Mouse (Mus musculus) hindbrain, postnatal 0 days (tissue): ENCODE results near the gene Zfp710. TPM values are rescaled to one million over a fixed set of nuclear protein-coding genes. Genes with fewer than 3 reads are reported as not detected.
A peak's percentile ranks its signal among the peaks of the same experiment; 100 is the strongest.

ENCODE experiments used
- ATAC-seq: fragments of 200-750 bp; cut with Nextera tagmentation; 2 replicates; pipeline ENCODE4 v1.8.0; 2017; ENCODE audit warnings: mild to moderate bottlenecking, moderate TSS enrichment, moderate library complexity
- DNase-seq: peaks from one replicate; pipeline ENCODE4 v3.0.0-alpha.2; 2015; ENCODE audit warnings: low spot score
- H3K27ac ChIP-seq: fragments of 300-500 bp; sonication (generic); 2 replicates; pipeline ENCODE4 v1.5.1; 2014; ENCODE audit warnings: mild to moderate bottlenecking
- H3K27me3 ChIP-seq: fragments of 300-500 bp; sonication (generic); 2 replicates; pipeline ENCODE4 v1.6.1; 2014; ENCODE audit warnings: low read length, mixed read lengths; ENCODE audit not compliant: insufficient read depth
- H3K36me3 ChIP-seq: fragments of 300-500 bp; sonication (generic); 2 replicates; pipeline ENCODE4 v1.6.1; 2014; ENCODE audit warnings: low read length, mixed read lengths; ENCODE audit not compliant: insufficient read depth
- H3K4me1 ChIP-seq: fragments of 300-500 bp; sonication (generic); 2 replicates; pipeline ENCODE4 v1.6.1; 2014; ENCODE audit warnings: antibody characterized with exemption, low read length, mixed read lengths; ENCODE audit not compliant: insufficient read depth
- H3K4me2 ChIP-seq: fragments of 300-500 bp; sonication (generic); 2 replicates; pipeline ENCODE4 v1.6.1; 2014; ENCODE audit warnings: low read depth, mild to moderate bottlenecking, low read length, moderate library complexity, mixed read lengths
- H3K4me3 ChIP-seq: fragments of 300-500 bp; sonication (generic); 2 replicates; pipeline ENCODE4 v1.5.1; 2014; ENCODE audit warnings: low read length
- H3K9ac ChIP-seq: fragments of 300-500 bp; sonication (generic); replicated peaks from 2 replicates; pipeline ENCODE4 v1.6.1; 2014; ENCODE audit warnings: mild to moderate bottlenecking, low read length, moderate library complexity, mixed read lengths
- H3K9me3 ChIP-seq: fragments of 300-500 bp; sonication (generic); 2 replicates; pipeline ENCODE4 v1.6.1; 2016; ENCODE audit warnings: low read length, mixed read lengths
- CTCF ChIP-seq: IDR thresholded peaks from 2 replicates; pipeline ENCODE4 v1.5.1; 2016; ENCODE audit warnings: antibody characterized with exemption, control low read depth, low read depth
- WGBS: fragments of 180-500 bp; shearing (Covaris S2); extraction: QIAGEN DNeasy Blood & Tissue Kit; methylation state at CpG from one replicate; pipeline ENCODE4 v1.1.7; 2014; 5-methylcytosine and 5-hydroxymethylcytosine counted together
- polyA plus RNA-seq: library from polyadenylated mRNA; unstranded; fragments of >200 nt; fragmentation: Nextera tagmentation; extraction: Ambion mirVana; gene quantifications from 2 replicates; pipeline ENCODE4 v1.2.1, GENCODE M21; 2015
- total RNA-seq: library from RNA; depleted of rRNA; stranded (reverse); fragments of >200 nt; gene quantifications from 2 replicates; pipeline ENCODE4 v1.2.3, GENCODE M21; 2014

Gene Zfp710
- total and polyA plus RNA-seq, 2 experiments from 2014 or later: 10.3 to 25.8 TPM

GRCm38 (mm10) chr7:80113989-80114388 lies 89.4 kb downstream of the Zfp710 start:
- Histone ChIP-seq H3K36me3 (no peaks in the 10 kb centered on the region), H3K4me3 (peak overlapping the region; percentile 49), H3K4me1 (peaks cover 18% of the 10 kb centered on the region), H3K9me3 (no peaks in the 10 kb centered on the region), H3K27me3 (no peaks in the 10 kb centered on the region), H3K27ac (peak overlapping the region; percentile 95), H3K4me2 (peak overlapping the region; percentile 61), H3K9ac (peak overlapping the region; percentile 75)
- TF ChIP-seq CTCF: no peak
- peak; percentile 16; the same call in 1 of the 2 replicates for ATAC-seq
- 3% methylated on average over 10 of the region's 10 CpGs for WGBS
- DNase-seq: peak; percentile 58

- TF ChIP-seq CTCF: no peak
- peaks cover 18% of the 10 kb centered on the region for H3K4me1 ChIP-seq
- H3K9ac ChIP-seq: peak overlapping the region; percentile 75
- H3K36me3 ChIP-seq: no peaks in the 10 kb centered on the region
- peak overlapping the region; percentile 49 for H3K4me3 ChIP-seq
- 3% methylated on average over 52 of the region's 52 CpGs for WGBS
- H3K9me3 ChIP-seq: no peaks in the 10 kb centered on the region
- H3K27ac ChIP-seq: peak overlapping the region; percentile 95
- DNase-seq (peak; percentile 74), ATAC-seq (peak; percentile 79)
- H3K27me3 ChIP-seq: no peaks in the 10 kb centered on the region
- peak overlapping the region; percentile 61 for H3K4me2 ChIP-seq
These were observed 90.0 kb downstream of the Zfp710 start for GRCm38 (mm10) chr7:80114451-80115223.

- H3K9me3 ChIP-seq: no peaks in the 10 kb centered on the region
- peak; percentile 94 for DNase-seq
- H3K9ac ChIP-seq: peak within 1 kb of the TSS; percentile 75
- H3K27ac ChIP-seq: peak within 1 kb of the TSS; percentile 95
- TF ChIP-seq CTCF: no peak
- peak within 1 kb of the TSS; percentile 49 for H3K4me3 ChIP-seq
- H3K4me1 ChIP-seq: peaks cover 18% of the 10 kb centered on the region
- no peaks in the 10 kb centered on the region for H3K27me3 ChIP-seq
- H3K4me2 ChIP-seq: peak within 1 kb of the TSS; percentile 61
- ATAC-seq: peak; percentile 95
- WGBS: under 1% methylated on average over 29 of the region's 29 CpGs
- no peaks in the 10 kb centered on the region for H3K36me3 ChIP-seq
These were observed 90.6 kb downstream of the Zfp710 start, which contains the start of gene Idh2 for GRCm38 (mm10) chr7:80115224-80115590. Idh2 (minus strand) TSS chr7:80115392.

- H3K36me3 ChIP-seq: no peaks in the 10 kb centered on the region
- H3K9me3 ChIP-seq: no peaks in the 10 kb centered on the region
- peak overlapping the region; percentile 61 for H3K4me2 ChIP-seq
- no peaks in the 10 kb centered on the region for H3K27me3 ChIP-seq
- no peak for DNase-seq
- H3K4me3 ChIP-seq: peak overlapping the region; percentile 49; the same call in 1 of the 2 replicates
- no peak for ATAC-seq
- peaks cover 18% of the 10 kb centered on the region for H3K4me1 ChIP-seq
- H3K27ac ChIP-seq: no peak overlapping the region
- no peak overlapping the region for H3K9ac ChIP-seq
- WGBS: 66% methylated on average over 2 of the region's 2 CpGs
- no peak for TF ChIP-seq CTCF
These were observed 91.5 kb downstream of the Zfp710 start for GRCm38 (mm10) chr7:80116158-80116557.

GRCm38 (mm10) chr7:80119198-80119597 lies 94.6 kb downstream of the Zfp710 start:
- Histone ChIP-seq H3K27ac (no peak overlapping the region), H3K27me3 (no peaks in the 10 kb centered on the region), H3K4me1 (0 out of 2 replicates have a peak, but pooled peaks cover 7% of the 10 kb centered on the region), H3K4me3 (no peak overlapping the region), H3K4me2 (no peak overlapping the region), H3K9ac (no peak overlapping the region), H3K36me3 (no peaks in the 10 kb centered on the region), H3K9me3 (no peaks in the 10 kb centered on the region)
- WGBS: 74% methylated on average over 4 of the region's 4 CpGs
- ATAC-seq (no peak), DNase-seq (no peak)
- no peak for TF ChIP-seq CTCF

- 52% methylated on average over 5 of the region's 5 CpGs for WGBS
These were observed 96.5 kb downstream of the Zfp710 start for GRCm38 (mm10) chr7:80121083-80121482.

GRCm38 (mm10) chr7:80123115-80123514 lies 98.5 kb downstream of the Zfp710 start:
- no peaks in the 10 kb centered on the region for H3K36me3 ChIP-seq
- H3K27ac ChIP-seq: no peak overlapping the region
- no peaks in the 10 kb centered on the region for H3K9me3 ChIP-seq
- ATAC-seq: no peak
- H3K4me1 ChIP-seq: no peaks in the 10 kb centered on the region
- DNase-seq: no peak
- no peak overlapping the region for H3K4me2 ChIP-seq
- no peak overlapping the region for H3K9ac ChIP-seq
- 66% methylated on average over 4 of the region's 4 CpGs for WGBS
- no peak overlapping the region for H3K4me3 ChIP-seq
- H3K27me3 ChIP-seq: no peaks in the 10 kb centered on the region
- TF ChIP-seq CTCF: no peak

More at GRCm38 (mm10) chr7:80121083-80121482, 96.5 kb downstream of the Zfp710 start:
- ATAC-seq (no peak), DNase-seq (no peak)
- TF ChIP-seq CTCF: no peak
- Histone ChIP-seq H3K4me2 (no peak overlapping the region), H3K36me3 (no peaks in the 10 kb centered on the region), H3K4me1 (0 out of 2 replicates have a peak, but pooled peaks cover 1% of the 10 kb centered on the region), H3K27ac (no peak overlapping the region), H3K9ac (no peak overlapping the region), H3K4me3 (no peak overlapping the region), H3K27me3 (no peaks in the 10 kb centered on the region), H3K9me3 (no peaks in the 10 kb centered on the region)
